Mouse (Mus musculus): ENCODE data around the gene Zfp213. TPM values are rescaled to one million over a fixed set of nuclear protein-coding genes. Genes with fewer than 3 reads are reported as not detected.
A peak's percentile ranks its signal among the peaks of the same experiment; 100 is the strongest.
"Not testable (repeated sequence)": the region's sequence is repeated elsewhere in the genome, so short reads cannot be mapped to it uniquely, and the experiment has no call there.

The Zfp213 gene
- polyA plus RNA-seq, 1 experiment = 4.3 TPM

- no peak overlapping the region for H3K27ac ChIP-seq (ENCODE audit: control insufficient read depth, insufficient read depth, low read depth, low read length, poor library complexity)
- H3K4me3 ChIP-seq (replicated peaks; ENCODE audit: control insufficient read depth, low read depth, low read length) = no peak overlapping the region
- 78% methylated on average over 5 of the region's 5 CpGs for WGBS
- no peaks in the 10 kb centered on the region; the same call in 1 of the 2 replicates for H3K4me1 ChIP-seq (ENCODE audit: control insufficient read depth, insufficient read depth, low read length)
- TF ChIP-seq CTCF (IDR thresholded peaks at IDR 0.05; ENCODE audit: control insufficient read depth, insufficient read depth, low read length) = no peak
- no peak for TF ChIP-seq POLR2A (IDR thresholded peaks at IDR 0.05; ENCODE audit: borderline replicate concordance, control insufficient read depth, low read depth, low read length)
These were observed 24.4 kb downstream of the Zfp213 start for GRCm38 (mm10) chr17:23539608-23540007.

GRCm38 (mm10) chr17:23538299-23539015 lies 25.6 kb downstream of the Zfp213 start:
- Histone ChIP-seq H3K27ac (ENCODE audit: control insufficient read depth, insufficient read depth, low read depth, low read length, poor library complexity) (no peak overlapping the region), H3K4me3 (replicated peaks; ENCODE audit: control insufficient read depth, low read depth, low read length) (peak overlapping the region; percentile 7), H3K4me1 (ENCODE audit: control insufficient read depth, insufficient read depth, low read length) (no peaks in the 10 kb centered on the region; the same call in 1 of the 2 replicates)
- TF ChIP-seq CTCF (IDR thresholded peaks at IDR 0.05; ENCODE audit: control insufficient read depth, insufficient read depth, low read length) (no peak), POLR2A (IDR thresholded peaks at IDR 0.05; ENCODE audit: borderline replicate concordance, control insufficient read depth, low read depth, low read length) (no peak)
- 14% methylated on average over 21 of the region's 21 CpGs for WGBS

GRCm38 (mm10) chr17:23537554-23538255 lies 26.3 kb downstream of the Zfp213 start:
- WGBS = 10% methylated on average over 27 of the region's 27 CpGs
- Histone ChIP-seq H3K27ac (ENCODE audit: control insufficient read depth, insufficient read depth, low read depth, low read length, poor library complexity) (no peak overlapping the region), H3K4me1 (ENCODE audit: control insufficient read depth, insufficient read depth, low read length) (no peaks in the 10 kb centered on the region; the same call in 1 of the 2 replicates), H3K4me3 (replicated peaks; ENCODE audit: control insufficient read depth, low read depth, low read length) (no peak overlapping the region)
- TF ChIP-seq CTCF (IDR thresholded peaks at IDR 0.05; ENCODE audit: control insufficient read depth, insufficient read depth, low read length) (no peak), POLR2A (IDR thresholded peaks at IDR 0.05; ENCODE audit: borderline replicate concordance, control insufficient read depth, low read depth, low read length) (no peak)

DNA sequence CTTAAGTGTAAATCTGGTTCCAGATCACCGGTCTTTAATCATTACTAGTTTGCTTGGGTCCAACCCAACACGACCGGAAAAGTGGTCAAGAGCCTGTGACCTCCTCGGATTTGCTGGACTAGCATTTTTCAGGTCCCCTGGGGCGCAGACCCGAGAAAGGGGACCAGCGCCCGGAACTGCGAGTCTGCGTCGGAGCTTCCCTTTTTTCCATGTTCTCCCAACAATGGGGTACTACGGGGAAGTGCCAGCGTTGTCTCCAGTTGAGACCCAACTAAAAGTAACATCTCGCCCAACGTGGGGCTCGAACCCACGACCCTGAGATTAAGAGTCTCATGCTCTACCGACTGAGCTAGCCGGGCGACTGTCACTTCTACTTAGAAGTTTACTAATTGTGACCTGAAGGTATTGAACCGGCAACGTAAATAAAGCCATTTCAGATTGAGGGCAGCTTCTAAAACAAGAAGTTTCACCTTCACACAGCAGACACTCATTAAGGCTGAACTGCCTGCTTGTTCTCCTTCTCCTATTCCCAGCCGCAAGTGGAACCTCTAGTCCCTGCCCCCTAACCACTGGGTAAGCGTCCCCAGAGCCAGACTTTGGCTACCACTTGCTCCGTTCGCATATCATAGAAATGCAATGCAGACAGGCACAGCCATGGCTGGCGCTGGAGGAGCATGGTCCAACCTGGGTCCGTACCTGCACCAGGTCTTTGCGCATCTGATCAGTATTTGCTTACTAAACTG lies 28.8 kb downstream of the Zfp213 start:
- not testable (repeated sequence) for H3K4me3 ChIP-seq (replicated peaks; ENCODE audit: control insufficient read depth, low read depth, low read length); H3K27ac ChIP-seq (ENCODE audit: control insufficient read depth, insufficient read depth, low read depth, low read length, poor library complexity); H3K4me1 ChIP-seq (ENCODE audit: control insufficient read depth, insufficient read depth, low read length)
- WGBS = 1% methylated on average over 17 of the region's 29 CpGs

DNA sequence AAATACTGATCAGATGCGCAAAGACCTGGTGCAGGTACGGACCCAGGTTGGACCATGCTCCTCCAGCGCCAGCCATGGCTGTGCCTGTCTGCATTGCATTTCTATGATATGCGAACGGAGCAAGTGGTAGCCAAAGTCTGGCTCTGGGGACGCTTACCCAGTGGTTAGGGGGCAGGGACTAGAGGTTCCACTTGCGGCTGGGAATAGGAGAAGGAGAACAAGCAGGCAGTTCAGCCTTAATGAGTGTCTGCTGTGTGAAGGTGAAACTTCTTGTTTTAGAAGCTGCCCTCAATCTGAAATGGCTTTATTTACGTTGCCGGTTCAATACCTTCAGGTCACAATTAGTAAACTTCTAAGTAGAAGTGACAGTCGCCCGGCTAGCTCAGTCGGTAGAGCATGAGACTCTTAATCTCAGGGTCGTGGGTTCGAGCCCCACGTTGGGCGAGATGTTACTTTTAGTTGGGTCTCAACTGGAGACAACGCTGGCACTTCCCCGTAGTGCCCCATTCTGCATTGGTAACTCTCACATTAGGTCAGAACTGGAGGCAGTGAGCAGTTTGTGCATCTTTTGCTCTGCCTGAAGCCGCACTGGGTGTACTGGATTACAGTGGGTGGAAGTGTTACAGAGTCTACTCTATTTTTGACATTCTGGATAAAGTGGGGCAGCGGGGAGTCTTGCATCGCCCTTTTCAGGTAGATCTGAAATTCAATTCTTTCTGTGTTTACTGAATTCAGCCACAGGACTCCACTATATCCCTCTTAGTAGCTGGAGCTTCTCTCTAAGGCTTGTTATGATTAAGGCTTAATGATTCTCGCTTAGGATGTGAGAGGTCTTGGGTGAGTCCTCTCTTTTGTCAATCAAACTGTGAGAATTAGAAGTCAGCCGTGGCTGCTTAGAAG lies 30.2 kb downstream of the Zfp213 start:
- WGBS = 9% methylated on average over 12 of the region's 23 CpGs
- not testable (repeated sequence) for H3K27ac ChIP-seq (ENCODE audit: control insufficient read depth, insufficient read depth, low read depth, low read length, poor library complexity); H3K4me1 ChIP-seq (ENCODE audit: control insufficient read depth, insufficient read depth, low read length); H3K4me3 ChIP-seq (replicated peaks; ENCODE audit: control insufficient read depth, low read depth, low read length)

GRCm38 (mm10) chr17:23531408-23531807 lies 32.6 kb downstream of the Zfp213 start:
- H3K27ac ChIP-seq (ENCODE audit: control insufficient read depth, insufficient read depth, low read depth, low read length, poor library complexity); H3K4me3 ChIP-seq (replicated peaks; ENCODE audit: control insufficient read depth, low read depth, low read length); H3K4me1 ChIP-seq (ENCODE audit: control insufficient read depth, insufficient read depth, low read length): not testable (repeated sequence)
- 24% methylated on average over 1 of the region's 1 CpGs for WGBS

DNA sequence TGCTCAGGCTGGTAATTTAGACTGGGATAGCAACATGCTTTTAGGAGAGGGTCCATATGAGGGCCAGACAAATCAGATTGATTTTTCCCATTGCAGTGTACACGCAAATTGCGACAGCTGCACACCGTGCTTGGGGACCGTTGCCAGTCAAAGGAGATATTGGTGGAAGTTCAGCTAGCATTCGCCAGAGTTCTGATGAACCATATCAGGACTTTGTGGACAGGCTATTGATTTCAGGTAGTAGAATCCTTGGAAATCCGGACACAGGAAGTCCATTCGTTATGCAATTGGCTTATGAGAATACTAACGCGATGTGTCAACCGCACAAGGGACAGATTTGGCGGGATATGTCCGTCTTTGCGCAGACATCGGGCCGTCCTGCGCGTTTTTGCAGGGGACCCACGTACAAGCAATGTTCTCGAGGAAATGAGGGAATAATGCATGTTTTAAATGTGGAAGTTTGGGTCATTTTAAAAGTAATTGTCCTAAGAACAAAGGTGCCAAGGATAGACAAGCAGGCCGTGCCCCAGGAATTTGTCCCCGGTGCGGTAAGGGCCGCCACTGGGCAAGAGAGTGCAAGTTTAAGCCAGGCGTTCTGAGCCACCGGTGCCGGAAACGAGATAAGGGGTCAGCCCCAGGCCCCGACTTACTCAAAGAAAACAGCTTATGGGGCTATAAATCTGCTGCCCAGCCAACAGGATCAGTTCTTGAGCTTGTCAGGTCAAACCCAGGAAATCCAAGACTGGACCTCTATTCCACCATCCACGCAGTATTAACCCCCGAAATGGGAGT lies 40.9 kb downstream of the Zfp213 start:
- not testable (repeated sequence) for H3K4me1 ChIP-seq (ENCODE audit: control insufficient read depth, insufficient read depth, low read length); H3K27ac ChIP-seq (ENCODE audit: control insufficient read depth, insufficient read depth, low read depth, low read length, poor library complexity); H3K4me3 ChIP-seq (replicated peaks; ENCODE audit: control insufficient read depth, low read depth, low read length)
- 50% methylated on average over 30 of the region's 30 CpGs for WGBS
